Mouse (Mus musculus) brain, embryonic 14.5 days (tissue): Measurements from ENCODE around the gene Ptma.

Experiments
- CTCF ChIP-seq: fragments of 200-500 bp; IDR thresholded peaks from 2 replicates; pipeline ENCODE4 v1.5.1; 2012; ENCODE audit warnings: inconsistent platforms, mild to moderate bottlenecking, moderate library complexity, borderline replicate concordance; ENCODE audit not compliant: insufficient read depth, insufficient read length; ENCODE audit errors: extremely low read depth
- POLR2A ChIP-seq: fragments of 200-500 bp; IDR thresholded peaks from 2 replicates; pipeline ENCODE4 v1.6.1; 2012; ENCODE audit warnings: mild to moderate bottlenecking, inconsistent platforms, borderline replicate concordance; ENCODE audit not compliant: poor library complexity, insufficient read depth, insufficient read length, severe bottlenecking; ENCODE audit errors: extremely low read depth

DNA sequence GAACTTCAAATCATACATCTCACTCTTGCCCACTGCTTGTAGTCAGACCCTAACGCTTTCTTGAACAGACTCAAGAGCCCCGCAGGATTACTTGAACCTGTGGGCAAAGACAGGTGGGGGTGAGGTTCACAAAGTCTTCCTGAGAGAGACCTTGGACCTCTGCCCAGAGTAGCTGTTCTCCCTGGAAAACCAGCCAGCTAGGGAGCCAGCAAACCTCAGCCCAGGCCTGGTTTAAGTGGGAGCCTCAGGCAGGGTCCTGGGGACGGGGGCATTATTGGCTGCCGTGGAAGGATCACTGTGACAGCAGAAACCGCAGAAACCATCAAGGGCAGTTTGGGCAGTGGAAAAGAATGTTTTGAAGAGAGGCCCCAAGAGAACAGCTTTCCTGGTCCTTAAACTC, 29.2 kb upstream of the Ptma start:
- no peak for TF ChIP-seq POLR2A
- no peak for TF ChIP-seq CTCF
